Mouse (Mus musculus) testis, adult 2 months (tissue): Measurements from ENCODE around the gene Uts2r.

Experiments used
- CTCF ChIP-seq: fragments of 200-500 bp; IDR thresholded peaks from 2 replicates; pipeline ENCODE4 v1.5.1; 2012; ENCODE audit warnings: low read depth, mild to moderate bottlenecking, inconsistent platforms, low read length, moderate library complexity; ENCODE audit not compliant: control insufficient read depth, insufficient read depth, insufficient replicate concordance
- POLR2A ChIP-seq: fragments of 200-500 bp; IDR thresholded peaks from 2 replicates; pipeline ENCODE4 v1.6.1; 2012; ENCODE audit warnings: low read depth, mild to moderate bottlenecking, inconsistent platforms, low read length, moderate library complexity; ENCODE audit not compliant: control insufficient read depth

DNA sequence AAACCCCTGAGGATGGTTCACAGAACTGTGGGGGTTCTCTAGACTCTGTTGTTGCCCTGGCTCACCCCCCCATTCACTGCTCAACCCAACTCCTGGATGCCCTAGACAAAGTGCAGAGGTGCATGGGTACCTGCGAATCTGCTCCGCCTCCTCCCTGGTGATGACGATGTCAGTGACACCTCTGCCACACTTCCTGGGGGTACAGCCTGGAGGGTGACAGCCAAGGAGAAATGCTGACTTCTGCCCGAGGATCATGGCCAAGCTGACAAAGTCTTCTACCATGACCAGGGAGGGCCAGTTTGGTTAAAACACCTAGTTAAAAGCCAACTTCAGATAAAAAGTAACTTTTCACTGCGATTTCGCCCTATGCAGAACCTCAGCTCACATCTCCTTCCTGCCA is 40.7 kb downstream of the Uts2r start:
- TF ChIP-seq CTCF (no peak), POLR2A (no peak)
